Mouse (Mus musculus) layer of hippocampus, postnatal 36 days (tissue): ENCODE results near the gene Fam3a. TPM values are rescaled to one million over a fixed set of nuclear protein-coding genes. Genes with fewer than 3 reads are reported as not detected.
"Not testable (repeated sequence)": the region's sequence is repeated elsewhere in the genome, so short reads cannot be mapped to it uniquely, and the experiment has no call there.

Experiments
- DNase-seq, 2 experiments: peaks; one replicate each; pipeline ENCODE4 v3.0.0; 2022
- total RNA-seq, 2 experiments: library from RNA; stranded (reverse); gene quantifications; 2 replicates each; pipeline ENCODE4 v1.2.3; 2021

Fam3a gene
- 10 to 100 TPM; 18.8 to 24.2 TPM for total RNA-seq

DNA sequence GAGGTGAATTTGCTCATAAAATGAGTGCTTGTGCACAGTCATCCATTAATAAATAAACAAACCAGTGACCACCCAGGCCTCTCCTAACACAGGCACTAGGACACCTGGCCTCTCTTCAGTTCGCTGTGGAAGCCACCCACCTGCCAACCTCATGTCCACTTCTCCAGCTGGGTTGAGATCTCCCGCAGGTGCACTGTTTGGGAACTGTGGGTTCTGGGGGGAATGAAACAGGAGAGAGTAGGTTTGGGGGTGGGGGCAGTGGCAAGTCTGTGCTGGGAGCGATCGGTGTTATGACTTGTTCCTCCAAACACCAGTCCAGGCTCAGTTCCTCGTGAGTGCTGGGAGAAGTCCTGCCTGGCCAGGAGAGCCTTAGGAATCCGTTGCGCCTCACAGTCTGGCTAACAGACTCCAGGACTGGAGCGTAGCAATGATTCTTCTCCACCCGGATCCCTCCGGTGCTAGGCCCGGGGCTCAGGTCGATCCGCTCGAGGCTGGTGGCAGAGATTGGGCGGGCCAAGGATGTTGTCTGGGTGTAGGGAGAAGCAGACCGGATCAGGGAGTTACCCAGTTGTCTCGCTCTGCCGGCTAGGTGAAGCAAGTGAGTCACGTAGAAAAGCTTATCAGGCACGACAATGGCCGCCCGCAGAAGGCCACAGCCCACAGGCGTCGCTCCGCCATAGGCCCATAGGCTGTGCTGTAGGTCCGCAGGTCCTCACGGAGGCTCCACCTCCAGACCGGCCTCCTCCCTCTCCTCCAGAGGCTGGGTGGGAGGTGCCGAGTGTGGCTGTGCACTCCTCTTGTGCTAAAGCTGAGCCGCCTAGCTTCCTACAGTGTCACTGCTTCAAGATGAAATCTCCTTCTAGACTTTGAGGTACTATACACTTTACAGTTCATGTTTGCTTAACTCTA lies at the start of gene Fam3a, which contains the start of gene Ikbkg:
Gene Fam3a, minus strand, starts transcription at position 738 of the 909 bp plus-strand sequence.
Gene Ikbkg, plus strand, starts transcription at position 756 of the 909 bp plus-strand sequence.
- DNase-seq = peak; percentile 74 to 78

DNA sequence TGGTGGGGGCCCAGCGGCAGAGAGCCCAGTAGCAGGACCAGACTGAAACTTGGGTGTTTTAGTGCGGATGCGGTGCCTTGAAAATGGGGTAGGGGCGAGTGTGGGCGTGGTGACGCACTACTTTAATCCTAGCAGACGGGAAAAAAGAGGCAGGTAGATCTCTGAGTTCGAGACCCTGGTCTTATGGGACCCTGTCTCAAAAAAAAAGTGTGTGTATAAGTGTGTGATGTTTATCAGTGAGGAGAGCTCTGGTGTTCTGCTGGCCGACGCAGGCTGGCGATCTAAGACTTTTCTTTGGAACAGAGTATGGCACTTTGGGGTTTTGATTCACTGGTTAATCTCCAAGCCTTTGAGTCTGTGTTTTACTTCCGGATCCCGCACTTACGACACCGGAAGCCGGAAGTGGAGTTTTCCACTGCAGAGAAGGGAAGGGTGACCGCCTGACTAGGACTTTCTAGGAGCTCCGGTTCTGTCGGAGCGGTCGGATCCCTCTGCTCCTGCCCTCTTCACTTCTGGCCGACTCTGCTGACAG lies 36.3 kb upstream of the Fam3a start:
- DNase-seq = peak; percentile 72 to 74

GRCm38 (mm10) chrX:74428826-74429276 lies 35.8 kb upstream of the Fam3a start, which contains the start of gene G6pdx:
G6pdx (minus strand) TSS chrX:74429194.
- DNase-seq = peak; percentile 82 to 83

GRCm38 (mm10) chrX:74428146-74428825 lies 35.2 kb upstream of the Fam3a start:
- DNase-seq = no peak

- no peak for DNase-seq
Measured at GRCm38 (mm10) chrX:74427116-74427515, 34.0 kb upstream of the Fam3a start.

DNA sequence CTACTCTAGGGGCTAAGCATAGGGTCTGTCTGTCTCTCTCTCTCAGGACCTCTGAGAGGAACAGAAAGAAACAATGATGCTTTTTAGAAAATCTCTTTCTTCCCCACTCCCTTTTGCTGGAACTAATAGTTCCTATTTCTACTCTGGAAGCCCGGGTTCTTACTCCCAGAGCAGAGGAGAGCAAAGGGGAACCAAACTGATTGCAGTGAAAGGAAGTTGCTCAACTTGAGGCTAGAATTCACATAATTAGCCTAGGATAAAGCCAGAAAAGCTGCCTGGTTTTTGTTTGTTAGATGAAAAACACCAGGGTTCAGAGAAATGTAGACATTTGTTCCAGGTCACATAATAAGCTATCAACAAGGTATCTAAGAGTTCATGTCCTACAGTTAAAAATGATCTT lies 33.2 kb upstream of the Fam3a start:
- DNase-seq = no peak

GRCm38 (mm10) chrX:74425195-74425594 lies 32.1 kb upstream of the Fam3a start:
- no peak for DNase-seq

DNA sequence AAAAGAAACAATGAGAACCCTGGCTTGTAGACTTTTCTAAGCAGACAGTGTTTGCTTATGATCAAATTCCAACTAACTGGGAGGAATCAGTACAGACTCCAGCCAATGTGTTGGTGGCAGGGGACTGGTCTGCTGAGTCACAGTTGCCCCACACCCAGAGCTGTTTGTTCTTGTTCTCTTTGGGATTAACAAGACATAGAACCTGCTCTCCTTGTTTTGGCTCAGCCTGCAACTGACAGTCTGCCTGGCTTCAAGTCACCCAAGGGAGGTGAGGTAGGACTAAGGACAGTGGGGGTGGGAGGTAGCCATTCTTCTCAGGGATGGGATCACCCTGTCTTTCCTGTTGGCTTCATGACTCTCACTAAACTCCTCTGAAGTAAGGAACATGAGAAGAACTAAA lies 31.4 kb upstream of the Fam3a start:
- DNase-seq = no peak

DNA sequence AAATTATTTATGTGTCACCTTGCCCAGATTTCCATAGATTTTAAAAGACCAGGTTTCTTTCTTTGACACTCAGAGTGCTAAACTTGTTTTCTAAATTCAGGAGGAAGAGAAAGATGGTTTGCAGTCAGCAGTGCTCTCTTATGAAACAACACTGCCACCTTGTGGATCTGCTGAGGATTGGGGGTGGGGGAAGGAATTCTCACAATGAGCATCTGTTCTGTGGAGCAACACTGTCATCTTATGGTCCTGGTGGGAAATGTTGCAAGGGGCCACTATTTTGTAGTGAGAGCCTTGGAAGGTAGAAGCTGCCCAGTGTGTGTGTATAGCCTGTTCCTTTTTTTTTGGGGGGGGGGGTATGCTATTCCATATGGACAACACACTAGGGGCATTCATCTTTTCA lies 20.3 kb upstream of the Fam3a start:
- peak; percentile 47 to 64 for DNase-seq

- DNase-seq = no peak
Measured at GRCm38 (mm10) chrX:74408340-74408739, 15.3 kb upstream of the Fam3a start.

- no peak for DNase-seq
Measured at GRCm38 (mm10) chrX:74400136-74400535, 7.1 kb upstream of the Fam3a start.

- no peak for DNase-seq
Measured at GRCm38 (mm10) chrX:74388153-74388552, 4.9 kb downstream of the Fam3a start.

- no peak for DNase-seq
Measured at GRCm38 (mm10) chrX:74384451-74384850, 8.6 kb downstream of the Fam3a start.

DNA sequence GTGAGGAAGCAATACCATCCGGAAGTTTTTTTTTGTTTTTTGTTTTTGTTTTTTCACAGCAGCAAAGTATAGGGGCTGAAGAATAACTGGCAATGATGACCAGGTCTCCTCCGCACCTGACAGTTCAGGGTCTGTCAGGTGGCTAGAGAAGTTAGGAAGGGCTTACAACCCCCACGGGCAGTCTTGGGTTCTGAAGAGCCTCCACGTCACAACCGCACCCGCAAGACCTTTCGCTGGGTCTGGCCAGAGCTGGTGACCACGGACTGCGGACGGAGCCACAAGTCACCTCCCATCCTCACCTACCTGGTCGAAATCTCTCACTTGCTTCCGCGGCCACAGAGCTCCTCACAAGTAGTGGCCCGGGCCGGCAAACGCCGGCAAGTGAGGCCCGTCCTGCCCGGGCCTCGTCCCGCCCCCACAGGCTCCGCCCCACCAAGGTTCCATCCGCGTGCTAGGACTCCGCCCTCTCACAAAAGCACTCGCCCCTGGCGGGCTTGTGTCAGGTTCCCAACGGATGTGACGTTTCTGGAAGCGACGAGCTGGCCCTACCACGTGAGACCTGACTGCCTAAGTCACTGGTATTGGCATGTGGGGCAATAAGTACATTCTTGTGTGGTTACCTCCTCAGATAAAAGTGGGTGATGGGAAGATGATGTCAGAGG lies 20.1 kb downstream of the Fam3a start, which contains the start of the genes Ubl4a and Slc10a3:
Gene Ubl4a, minus strand, starts transcription at position 331 of the 662 bp plus-strand sequence.
Gene Slc10a3, minus strand, starts transcription at position 462 of the 662 bp plus-strand sequence.
- DNase-seq = peak; percentile 75 to 78

DNA sequence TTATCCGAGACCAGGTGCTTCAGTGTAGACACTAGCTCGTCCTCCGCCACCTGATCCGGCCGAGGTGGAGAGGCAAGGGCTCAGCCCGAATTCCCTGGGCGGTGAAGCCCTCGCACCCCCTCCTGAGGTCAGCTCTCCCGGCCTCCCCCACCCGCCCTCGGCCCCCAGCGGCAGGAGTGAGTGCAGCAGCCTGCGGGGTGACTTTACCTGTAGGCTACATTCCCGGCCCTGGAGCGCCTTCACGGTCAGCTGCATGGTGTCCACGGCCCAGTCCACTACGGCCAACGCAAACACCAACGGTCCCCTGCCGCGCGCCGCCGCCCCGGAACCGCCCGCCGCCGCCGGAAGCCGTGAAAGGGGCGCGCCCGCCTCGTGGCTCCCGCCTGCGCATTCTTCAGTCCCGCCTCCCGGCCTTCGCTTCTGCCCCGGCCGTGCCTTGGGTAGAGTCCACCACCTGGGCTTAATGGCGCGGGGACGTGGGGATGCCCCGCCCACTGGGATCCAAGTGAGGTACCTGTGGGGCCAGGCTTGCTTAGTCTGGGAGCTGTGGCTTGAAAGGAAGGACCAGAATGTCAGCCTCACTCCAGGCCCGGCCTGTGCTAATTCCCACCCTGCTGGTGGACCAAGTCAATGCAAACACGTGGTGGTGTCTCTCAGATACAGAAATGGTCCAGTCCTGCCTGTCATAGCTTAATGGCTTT lies 24.7 kb downstream of the Fam3a start:
- DNase-seq = peak; percentile 56 to 65

DNA sequence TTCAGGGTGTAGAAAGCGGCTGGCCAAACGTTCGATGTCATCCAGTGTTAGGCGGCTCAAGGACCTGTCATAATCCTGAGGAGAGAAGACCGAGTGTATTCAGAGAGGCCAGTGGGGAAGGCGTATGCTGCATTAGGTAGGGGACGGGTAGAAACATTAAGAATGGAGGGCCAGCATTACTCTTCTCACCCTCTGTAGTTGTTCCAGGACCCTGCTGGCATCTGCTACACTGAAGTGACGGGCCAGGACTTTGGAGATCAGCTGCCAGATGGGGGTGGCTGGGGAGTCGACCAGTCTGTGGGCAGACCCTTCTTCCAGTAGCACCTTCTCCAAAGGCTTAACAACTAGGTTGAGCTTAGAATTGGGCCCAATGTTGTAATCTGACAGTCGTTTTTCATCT lies 25.6 kb downstream of the Fam3a start:
- DNase-seq = no peak

DNA sequence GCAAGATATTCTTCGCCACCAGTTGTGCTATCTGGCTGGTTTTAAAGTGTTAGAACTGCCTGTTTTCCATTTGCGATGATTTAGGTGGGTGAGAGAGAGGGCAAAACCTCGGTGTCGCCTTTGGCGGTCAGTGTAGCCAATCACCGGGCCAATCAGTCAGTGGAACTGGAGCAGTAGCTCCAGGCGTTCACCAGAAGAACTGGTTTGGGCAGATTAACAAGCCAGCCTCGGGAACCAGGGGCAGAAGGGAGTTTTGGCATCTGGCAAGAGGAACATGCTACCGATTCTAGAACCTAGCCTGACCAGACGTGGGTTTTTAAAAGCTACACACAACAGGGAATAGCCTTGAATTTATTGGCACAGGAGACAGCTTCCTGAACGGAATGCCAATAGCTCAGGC lies 33.9 kb downstream of the Fam3a start:
- DNase-seq = no peak

DNA sequence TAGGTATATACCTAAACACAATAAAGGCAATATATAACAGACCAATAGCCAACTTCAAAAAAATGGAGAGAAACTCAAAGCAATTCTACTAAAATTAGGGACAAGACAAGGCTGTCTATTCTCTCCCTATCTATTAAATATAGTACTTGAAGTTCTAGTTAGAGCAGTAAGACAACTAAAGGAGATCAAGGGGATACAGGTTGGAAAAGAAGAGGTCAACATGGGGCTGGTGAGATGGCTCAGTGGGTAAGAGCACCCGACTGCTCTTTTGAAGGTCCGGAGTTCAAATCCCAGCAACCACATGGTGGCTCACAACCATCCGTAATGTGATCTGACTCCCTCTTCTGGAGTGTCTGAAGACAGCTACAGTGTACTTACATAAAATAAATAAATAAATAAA lies 36.0 kb downstream of the Fam3a start:
- not testable (repeated sequence) for DNase-seq

DNA sequence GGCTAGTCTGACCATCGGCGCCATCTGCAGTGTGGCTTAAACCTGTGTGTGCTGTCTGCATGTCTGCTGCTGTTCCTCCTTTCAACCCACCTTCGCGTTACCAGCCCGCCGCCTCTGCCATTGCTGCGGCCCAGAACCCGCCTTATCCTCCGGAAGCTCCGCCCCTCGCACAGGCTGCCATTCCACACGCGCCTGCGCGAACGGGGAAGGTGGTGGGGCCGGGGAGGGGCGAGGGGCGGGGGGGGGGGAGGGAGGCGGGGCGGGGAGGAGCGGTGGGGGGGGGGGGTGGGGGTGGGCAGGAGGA lies 39.7 kb downstream of the Fam3a start, which contains the start of gene Lage3:
Gene Lage3, minus strand, starts transcription at position 152 of the 304 bp plus-strand sequence.
- DNase-seq = peak; percentile 78 to 80

- DNase-seq = no peak
Measured at GRCm38 (mm10) chrX:74352645-74353466, 40.2 kb downstream of the Fam3a start.
